13 mouse cellular contexts compared by ENCODE assay signal in the genomic region with DNA sequence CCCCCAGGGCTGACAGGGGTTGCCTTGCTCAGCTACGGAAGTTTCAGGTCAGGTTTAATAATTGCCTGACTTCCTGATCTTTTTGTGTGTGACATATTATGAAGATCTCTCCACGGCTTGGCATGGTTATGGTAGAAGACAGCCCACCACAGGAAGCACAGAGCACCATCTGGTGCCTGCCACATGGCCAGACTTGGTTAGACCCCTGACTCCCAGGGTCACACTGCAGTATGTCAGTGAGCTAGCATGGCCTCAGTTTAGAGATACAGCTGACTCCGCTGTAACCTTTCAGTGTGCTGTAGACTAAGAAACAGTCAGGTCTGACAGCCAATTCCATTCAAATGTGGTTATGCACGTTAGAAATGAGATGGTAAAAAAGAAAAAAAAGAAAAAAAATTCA.
DNase-seq lines count a peak whose midpoint lies in the region; ATAC-seq and TF ChIP-seq lines count a peak whose summit lies in the region.
"Had no signal": no experiment of that assay in that cellular context is flagged by ENCODE, and none has a peak within 500 bp of the region (broad histone marks: within the 10 kb centered on the region; RNA-seq: fewer than 3 reads in every experiment).

No protein-coding gene starts in this region.

- TF ChIP-seq CTCF in forebrain, postnatal 0 days (IDR thresholded peaks at IDR 0.05; ENCODE audit: low read depth), result no peak

- H3K9me3 ChIP-seq in midbrain, embryonic 10.5 days (replicated peaks), result no peaks in the 10 kb centered on the region
- H3K9me3 ChIP-seq in midbrain, embryonic 11.5 days (ENCODE audit: control insufficient read depth, low read length), result no peaks in the 10 kb centered on the region
- no peaks in the 10 kb centered on the region for H3K9me3 ChIP-seq in forebrain, postnatal 0 days (ENCODE audit: low read length)
- H3K9me3 ChIP-seq in limb, embryonic 14.5 days (ENCODE audit: control insufficient read depth, low read length), result no peaks in the 10 kb centered on the region

- no peak overlapping the region for H3K4me2 ChIP-seq in midbrain, embryonic 11.5 days
- no peak overlapping the region for H3K4me2 ChIP-seq in forebrain, postnatal 0 days (ENCODE audit: low read depth)
- no peak overlapping the region for H3K4me2 ChIP-seq in limb, embryonic 14.5 days (replicated peaks; ENCODE audit: low read depth, low read length, severe bottlenecking)

- H3K4me1 ChIP-seq in midbrain, embryonic 10.5 days, result peaks cover 16% of the 10 kb centered on the region
- H3K4me1 ChIP-seq in midbrain, embryonic 11.5 days (ENCODE audit: control insufficient read depth, insufficient read depth, low read length), result no peaks in the 10 kb centered on the region
- peaks cover 13% of the 10 kb centered on the region; the same call in 1 of the 2 replicates for H3K4me1 ChIP-seq in forebrain, postnatal 0 days (ENCODE audit: insufficient read depth)
- peaks cover 54% of the 10 kb centered on the region for H3K4me1 ChIP-seq in limb, embryonic 14.5 days (ENCODE audit: control insufficient read depth, insufficient read depth, low read length)

- ATAC-seq in midbrain, embryonic 11.5 days (ENCODE audit: low FRiP score), result no peak
- peak; percentile 11; the same call in 1 of the 2 replicates for ATAC-seq in forebrain, postnatal 0 days
- peak; percentile 21; the same call in 1 of the 2 replicates for ATAC-seq in limb, embryonic 14.5 days (ENCODE audit: low FRiP score, low read depth)
- no peak for ATAC-seq in granulocyte monocyte progenitor cell, adult 5-6 weeks (replicated peaks; ENCODE audit: poor library complexity, severe bottlenecking)

- DNase-seq in midbrain, embryonic 10.5 days (ENCODE audit: low spot score), result no peak
- no peak for DNase-seq in midbrain, embryonic 11.5 days (ENCODE audit: low spot score, missing footprints)
- DNase-seq in forebrain, postnatal 0 days, result no peak
- DNase-seq in limb, embryonic 14.5 days (ENCODE audit: low spot score), result no peak
- no peak for DNase-seq in natural killer cell, adult 2 months (ENCODE audit: low spot score in 2 of 2)
- no peak for DNase-seq in right cerebral cortex, postnatal 4 days
- DNase-seq: heart, adult 18-20 months; kidney, postnatal 25 days; liver; lung, postnatal 10 days; right cerebral cortex, postnatal 14 days had no signal

- H3K27me3 ChIP-seq in midbrain, embryonic 10.5 days (ENCODE audit: low read depth, poor library complexity, severe bottlenecking), result no peaks in the 10 kb centered on the region
- no peaks in the 10 kb centered on the region for H3K27me3 ChIP-seq in midbrain, embryonic 11.5 days (ENCODE audit: control insufficient read depth, insufficient read depth, low read length)
- H3K27me3 ChIP-seq in forebrain, postnatal 0 days (ENCODE audit: insufficient read depth, low read length), result no peaks in the 10 kb centered on the region
- no peaks in the 10 kb centered on the region; the same call in 1 of the 2 replicates for H3K27me3 ChIP-seq in limb, embryonic 14.5 days (ENCODE audit: control insufficient read depth, insufficient read depth, low read length)

- H3K4me3 ChIP-seq in midbrain, embryonic 10.5 days, result no peak overlapping the region
- no peak overlapping the region for H3K4me3 ChIP-seq in midbrain, embryonic 11.5 days (ENCODE audit: low read depth, low read length)
- no peak overlapping the region for H3K4me3 ChIP-seq in forebrain, postnatal 0 days (ENCODE audit: low read depth, low read length)
- H3K4me3 ChIP-seq in limb, embryonic 14.5 days (replicated peaks; ENCODE audit: low read length), result no peak overlapping the region
- H3K4me3 ChIP-seq: myocyte had no signal

- peaks cover 65% of the 10 kb centered on the region for H3K36me3 ChIP-seq in midbrain, embryonic 10.5 days
- no peaks in the 10 kb centered on the region for H3K36me3 ChIP-seq in midbrain, embryonic 11.5 days (ENCODE audit: control insufficient read depth, insufficient read depth, low read length)
- no peaks in the 10 kb centered on the region for H3K36me3 ChIP-seq in forebrain, postnatal 0 days (ENCODE audit: insufficient read depth)
- no peaks in the 10 kb centered on the region for H3K36me3 ChIP-seq in limb, embryonic 14.5 days (ENCODE audit: control insufficient read depth, insufficient read depth, low read length)

- TF ChIP-seq POLR2A in limb, embryonic 14.5 days (IDR thresholded peaks at IDR 0.05; ENCODE audit: borderline replicate concordance, extremely low read depth, insufficient read depth, insufficient read length), result no peak

- 74% methylated on average over 4 of the region's 4 CpGs for WGBS in midbrain, embryonic 10.5 days
- WGBS in midbrain, embryonic 11.5 days, result 85% methylated on average over 4 of the region's 4 CpGs
- WGBS in forebrain, postnatal 0 days, result 47% methylated on average over 4 of the region's 4 CpGs
- 11% methylated on average over 4 of the region's 4 CpGs for WGBS in limb, embryonic 14.5 days

- H3K27ac ChIP-seq in midbrain, embryonic 10.5 days (replicated peaks), result peak overlapping the region; percentile 3; the same call in 1 of the 2 replicates
- H3K27ac ChIP-seq in midbrain, embryonic 11.5 days (ENCODE audit: low read depth, low read length), result no peak overlapping the region
- peak overlapping the region; percentile 41 for H3K27ac ChIP-seq in forebrain, postnatal 0 days (ENCODE audit: low read depth, low read length)
- peak overlapping the region; percentile 70 for H3K27ac ChIP-seq in limb, embryonic 14.5 days (replicated peaks; ENCODE audit: low read depth, low read length)

- H3K9ac ChIP-seq in midbrain, embryonic 11.5 days (ENCODE audit: low read length), result no peak overlapping the region
- no peak overlapping the region for H3K9ac ChIP-seq in forebrain, postnatal 0 days
- H3K9ac ChIP-seq in limb, embryonic 14.5 days (ENCODE audit: low read depth, low read length, severe bottlenecking), result no peak overlapping the region

Comparison
In these comparisons a context has a peak if more than half of its experiments do, and no peak if none do; other contexts are left out.
1. ATAC-seq: peak in forebrain, postnatal 0 days (single experiment) and limb, embryonic 14.5 days (single experiment); none in midbrain, embryonic 11.5 days (single experiment) and granulocyte monocyte progenitor cell, adult 5-6 weeks (single experiment).